Mouse (Mus musculus) midbrain, embryonic 15.5 days (tissue): ENCODE data around the gene Nans. TPM values are rescaled to one million over a fixed set of nuclear protein-coding genes. Genes with fewer than 3 reads are reported as not detected.

ENCODE experiments used
- ATAC-seq: fragments of 200-750 bp; cut with Nextera tagmentation; replicated peaks from 2 replicates; pipeline ENCODE4 v1.8.0; 2017; ENCODE audit warnings: moderate TSS enrichment
- H3K27ac ChIP-seq: fragments of 300-500 bp; sonication (generic); 2 replicates; pipeline ENCODE4 v1.5.1; 2015; ENCODE audit warnings: mild to moderate bottlenecking, inconsistent platforms
- H3K27me3 ChIP-seq: fragments of 300-500 bp; sonication (generic); replicated peaks from 2 replicates; pipeline ENCODE4 v1.6.1; 2015; ENCODE audit warnings: inconsistent platforms
- H3K36me3 ChIP-seq: fragments of 300-500 bp; sonication (generic); replicated peaks from 2 replicates; pipeline ENCODE4 v1.6.1; 2015; ENCODE audit warnings: inconsistent platforms
- H3K4me1 ChIP-seq: fragments of 300-500 bp; sonication (generic); 2 replicates; pipeline ENCODE4 v1.6.1; 2015; ENCODE audit warnings: inconsistent platforms
- H3K4me2 ChIP-seq: fragments of 300-500 bp; sonication (generic); 2 replicates; pipeline ENCODE4 v1.6.1; 2015; ENCODE audit warnings: inconsistent platforms, mild to moderate bottlenecking, moderate library complexity
- H3K4me3 ChIP-seq: fragments of 300-500 bp; sonication (generic); 2 replicates; pipeline ENCODE4 v1.5.1; 2015; ENCODE audit warnings: mild to moderate bottlenecking, inconsistent platforms
- H3K9ac ChIP-seq: fragments of 300-500 bp; sonication (generic); 2 replicates; pipeline ENCODE4 v1.6.1; 2015; ENCODE audit warnings: mild to moderate bottlenecking, inconsistent platforms
- H3K9me3 ChIP-seq: fragments of 300-500 bp; sonication (generic); 2 replicates; pipeline ENCODE4 v1.6.1; 2016; ENCODE audit warnings: inconsistent platforms
- WGBS: fragments of 180-500 bp; shearing (Covaris S2); methylation state at CpG from one replicate; pipeline ENCODE4 v1.1.7; 2015; ENCODE audit warnings: mixed read lengths; 5-methylcytosine and 5-hydroxymethylcytosine counted together
- polyA plus RNA-seq: library from polyadenylated mRNA; unstranded; fragments of >200 nt; fragmentation: Nextera tagmentation; extraction: Ambion mirVana; gene quantifications from 2 replicates; pipeline ENCODE4 v1.2.1, GENCODE M21; 2015

The Nans gene
- polyA plus RNA-seq, 1 experiment from 2014 or later: 76.2 TPM

DNA sequence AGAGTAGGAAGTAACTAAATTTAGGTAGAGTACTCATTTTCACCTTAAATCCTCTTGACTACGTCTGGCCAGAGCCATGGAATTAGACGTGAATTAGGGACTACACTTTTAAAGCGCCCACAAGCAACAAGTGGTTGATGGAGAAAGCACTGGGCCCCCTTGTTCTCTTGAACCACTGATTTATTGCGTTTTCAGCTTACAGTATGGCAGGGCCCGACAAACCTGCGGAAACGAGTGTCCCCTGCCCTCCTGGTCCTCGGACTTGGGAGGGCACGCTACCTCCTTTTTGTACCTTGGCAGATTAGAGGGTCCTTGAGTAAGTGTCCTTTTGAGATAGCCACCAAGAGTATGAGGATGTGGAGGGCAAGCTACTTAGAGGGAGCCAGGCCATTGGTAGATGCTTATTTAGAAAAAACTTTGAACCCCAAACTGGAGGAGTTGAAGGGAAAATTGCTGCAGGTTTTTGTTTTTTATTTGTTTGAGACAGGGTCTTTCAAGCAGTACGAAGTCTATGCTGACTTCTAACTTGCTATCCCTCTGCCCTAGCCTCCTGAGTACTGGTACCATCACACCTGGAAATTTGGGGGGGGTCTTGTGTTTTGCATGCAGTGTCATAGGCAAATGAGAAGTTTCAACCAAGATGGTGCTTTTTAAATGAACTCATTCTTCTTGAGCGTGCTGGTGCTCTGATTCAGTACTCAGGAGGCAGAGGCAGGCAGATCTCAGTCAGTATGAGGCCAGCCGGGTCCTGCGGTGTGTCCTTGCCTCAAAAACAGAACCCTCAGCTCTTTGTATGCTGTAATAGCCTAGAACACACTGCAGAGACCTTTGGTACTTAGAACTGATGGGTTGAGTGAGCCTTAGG lies 36.0 kb upstream of the Nans start:
- Histone ChIP-seq H3K27ac (peak overlapping the region; percentile 98; the same call in 1 of the 2 replicates), H3K27me3 (no peaks in the 10 kb centered on the region), H3K4me3 (peak overlapping the region; percentile 89), H3K9me3 (no peaks in the 10 kb centered on the region), H3K36me3 (no peaks in the 10 kb centered on the region), H3K4me2 (peak overlapping the region; percentile 76), H3K4me1 (peaks cover 30% of the 10 kb centered on the region), H3K9ac (0 out of 2 replicates have a peak overlapping the region, but pooled peaks have one; percentile 94)
- ATAC-seq: no peak
- 43% methylated on average over 13 of the region's 13 CpGs for WGBS

DNA sequence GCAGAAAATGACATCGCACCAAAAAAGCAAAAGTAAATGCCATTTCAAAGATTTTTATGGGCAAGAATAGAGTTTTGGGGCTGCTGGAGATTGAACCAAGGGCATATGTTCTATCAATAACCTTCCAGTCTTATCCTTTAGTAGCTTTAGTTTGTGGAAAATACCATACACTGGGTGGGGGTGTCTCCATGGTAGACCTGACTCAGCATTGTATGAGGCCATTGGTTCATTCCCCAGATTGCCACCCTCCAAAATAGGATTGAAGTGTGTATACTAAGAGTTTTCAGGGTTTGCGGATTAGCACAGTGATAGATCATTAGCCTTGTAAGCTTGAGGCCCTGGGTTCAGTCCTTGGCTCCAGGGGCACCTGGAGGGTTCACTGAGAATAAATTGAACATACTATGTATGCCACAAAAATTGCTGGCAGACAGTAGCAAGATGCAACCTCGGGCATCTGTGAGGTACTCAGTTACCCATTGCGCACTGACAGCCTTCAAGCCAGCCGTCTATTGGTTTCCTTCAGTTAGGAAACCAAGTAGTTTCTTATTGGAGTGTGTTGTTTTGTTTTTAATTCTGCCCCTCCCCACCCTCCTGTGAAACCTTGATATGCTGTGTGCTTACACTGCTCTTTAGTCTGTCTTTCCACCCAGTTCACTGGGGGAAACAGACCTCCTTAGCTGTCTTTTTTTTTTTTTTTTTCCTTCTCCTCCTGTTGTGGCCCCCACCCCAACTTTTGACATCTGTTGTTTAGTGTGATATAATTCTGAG lies 34.8 kb upstream of the Nans start:
- H3K9ac ChIP-seq: no peak overlapping the region; the same call in 1 of the 2 replicates
- no peaks in the 10 kb centered on the region for H3K9me3 ChIP-seq
- H3K4me2 ChIP-seq: no peak overlapping the region
- no peaks in the 10 kb centered on the region for H3K27me3 ChIP-seq
- no peaks in the 10 kb centered on the region for H3K36me3 ChIP-seq
- ATAC-seq: no peak
- WGBS: 80% methylated on average over 5 of the region's 5 CpGs
- H3K27ac ChIP-seq: no peak overlapping the region
- no peak overlapping the region for H3K4me3 ChIP-seq
- peaks cover 30% of the 10 kb centered on the region for H3K4me1 ChIP-seq

- no peak overlapping the region for H3K9ac ChIP-seq
- 0 out of 2 replicates have a peak, but pooled peaks cover 7% of the 10 kb centered on the region for H3K36me3 ChIP-seq
- ATAC-seq: no peak
- H3K27ac ChIP-seq: no peak overlapping the region
- WGBS: 93% methylated on average over 4 of the region's 4 CpGs
- H3K9me3 ChIP-seq: no peaks in the 10 kb centered on the region
- H3K4me2 ChIP-seq: no peak overlapping the region
- no peaks in the 10 kb centered on the region for H3K27me3 ChIP-seq
- no peak overlapping the region for H3K4me3 ChIP-seq
- peaks cover 22% of the 10 kb centered on the region for H3K4me1 ChIP-seq
Measured at GRCm38 (mm10) chr4:46456762-46457161, 32.3 kb upstream of the Nans start.

GRCm38 (mm10) chr4:46457186-46457585 lies 31.9 kb upstream of the Nans start:
- WGBS: 99% methylated on average over 3 of the region's 3 CpGs
- H3K27me3 ChIP-seq: no peaks in the 10 kb centered on the region
- 0 out of 2 replicates have a peak, but pooled peaks cover 8% of the 10 kb centered on the region for H3K36me3 ChIP-seq
- peaks cover 22% of the 10 kb centered on the region for H3K4me1 ChIP-seq
- no peaks in the 10 kb centered on the region for H3K9me3 ChIP-seq
- H3K9ac ChIP-seq: no peak overlapping the region
- H3K4me2 ChIP-seq: no peak overlapping the region
- H3K4me3 ChIP-seq: no peak overlapping the region
- H3K27ac ChIP-seq: no peak overlapping the region
- no peak for ATAC-seq

DNA sequence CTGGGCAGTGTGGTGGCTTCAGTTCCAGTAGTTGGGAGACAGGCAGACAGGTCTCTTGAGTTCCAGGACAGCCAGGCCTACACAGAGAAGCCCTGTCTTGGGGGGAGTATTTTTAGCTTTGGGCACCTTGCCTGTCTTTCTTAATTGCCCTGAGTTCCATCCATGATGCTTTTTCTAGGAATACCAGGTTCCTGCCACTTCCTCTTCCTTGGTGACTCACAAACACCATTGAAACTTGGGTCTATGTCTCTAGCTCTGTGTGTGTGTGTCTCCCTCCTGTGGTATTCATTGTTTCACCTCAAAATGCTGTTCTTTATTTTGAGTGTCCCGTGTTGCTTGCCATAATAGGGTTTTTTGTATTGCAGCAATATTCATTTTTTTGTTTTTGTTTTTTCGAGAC lies 30.6 kb upstream of the Nans start:
- no peak overlapping the region for H3K4me2 ChIP-seq
- H3K4me1 ChIP-seq: peaks cover 10% of the 10 kb centered on the region
- no peak overlapping the region for H3K27ac ChIP-seq
- 0 out of 2 replicates have a peak, but pooled peaks cover 8% of the 10 kb centered on the region for H3K36me3 ChIP-seq
- no peak overlapping the region for H3K4me3 ChIP-seq
- no peak for ATAC-seq
- H3K9ac ChIP-seq: no peak overlapping the region
- WGBS: 85% methylated on average over 2 of the region's 2 CpGs
- no peaks in the 10 kb centered on the region for H3K9me3 ChIP-seq
- no peaks in the 10 kb centered on the region for H3K27me3 ChIP-seq

DNA sequence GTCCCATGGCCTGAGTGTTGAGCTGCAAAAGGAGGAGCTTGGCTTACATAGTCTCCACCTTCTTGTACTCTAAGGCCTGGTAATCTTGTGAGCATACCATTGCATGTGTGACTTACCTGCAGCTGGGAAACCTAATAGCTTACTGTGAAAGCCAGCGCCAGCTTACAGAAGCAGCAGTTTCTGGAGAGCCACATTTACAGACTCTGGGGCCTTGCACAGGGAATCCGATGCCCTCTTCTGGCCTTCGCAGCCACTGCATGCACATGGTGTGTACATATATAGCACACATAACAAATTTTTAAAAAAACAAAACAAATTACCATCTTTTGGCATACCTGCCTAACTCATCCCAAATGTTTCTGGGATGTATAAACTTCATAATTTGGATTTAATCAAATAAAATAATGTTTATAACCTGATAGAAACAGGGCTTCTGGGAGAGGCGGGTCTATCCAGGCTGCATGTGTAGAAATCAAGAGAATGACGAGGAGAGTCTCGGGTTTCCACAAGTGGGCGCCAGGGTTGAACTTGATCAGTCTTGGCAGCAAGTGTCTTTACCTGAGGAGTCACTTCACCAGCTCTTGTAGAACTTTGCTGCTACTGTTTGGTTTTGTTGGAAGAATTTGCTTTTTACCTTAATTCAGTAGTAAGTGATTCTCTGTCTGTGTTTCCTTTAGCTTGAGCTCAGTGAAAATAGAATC lies 25.8 kb upstream of the Nans start:
- H3K36me3 ChIP-seq: peaks cover 11% of the 10 kb centered on the region; the same call in 1 of the 2 replicates
- H3K4me2 ChIP-seq: no peak overlapping the region
- no peak for ATAC-seq
- no peaks in the 10 kb centered on the region for H3K9me3 ChIP-seq
- H3K4me3 ChIP-seq: no peak overlapping the region
- WGBS: 90% methylated on average over 7 of the region's 7 CpGs
- no peaks in the 10 kb centered on the region for H3K27me3 ChIP-seq
- no peak overlapping the region for H3K9ac ChIP-seq
- H3K27ac ChIP-seq: no peak overlapping the region
- no peaks in the 10 kb centered on the region for H3K4me1 ChIP-seq

GRCm38 (mm10) chr4:46465740-46466139 lies 23.3 kb upstream of the Nans start:
- H3K27ac ChIP-seq: no peak overlapping the region
- ATAC-seq: no peak
- H3K4me2 ChIP-seq: no peak overlapping the region
- no peaks in the 10 kb centered on the region for H3K27me3 ChIP-seq
- no peak overlapping the region for H3K9ac ChIP-seq
- no peaks in the 10 kb centered on the region for H3K9me3 ChIP-seq
- H3K36me3 ChIP-seq: peaks cover 18% of the 10 kb centered on the region; the same call in 1 of the 2 replicates
- H3K4me3 ChIP-seq: no peak overlapping the region
- 83% methylated on average over 3 of the region's 3 CpGs for WGBS
- no peaks in the 10 kb centered on the region for H3K4me1 ChIP-seq

- Histone ChIP-seq H3K4me3 (no peak overlapping the region), H3K9ac (no peak overlapping the region), H3K4me2 (no peak overlapping the region), H3K27ac (no peak overlapping the region), H3K4me1 (no peaks in the 10 kb centered on the region), H3K36me3 (peaks cover 28% of the 10 kb centered on the region), H3K27me3 (no peaks in the 10 kb centered on the region), H3K9me3 (no peaks in the 10 kb centered on the region)
- no peak for ATAC-seq
- WGBS: 92% methylated on average over 5 of the region's 5 CpGs
Measured at GRCm38 (mm10) chr4:46475101-46475500, 13.9 kb upstream of the Nans start.

GRCm38 (mm10) chr4:46479081-46479480 lies 10.0 kb upstream of the Nans start:
- ATAC-seq: no peak
- no peak overlapping the region for H3K27ac ChIP-seq
- H3K4me1 ChIP-seq: no peaks in the 10 kb centered on the region
- 96% methylated on average over 2 of the region's 2 CpGs for WGBS
- H3K4me3 ChIP-seq: no peak overlapping the region
- H3K9me3 ChIP-seq: no peaks in the 10 kb centered on the region
- no peaks in the 10 kb centered on the region for H3K27me3 ChIP-seq
- H3K36me3 ChIP-seq: peaks cover 3% of the 10 kb centered on the region; the same call in 1 of the 2 replicates
- no peak overlapping the region for H3K4me2 ChIP-seq
- H3K9ac ChIP-seq: no peak overlapping the region

DNA sequence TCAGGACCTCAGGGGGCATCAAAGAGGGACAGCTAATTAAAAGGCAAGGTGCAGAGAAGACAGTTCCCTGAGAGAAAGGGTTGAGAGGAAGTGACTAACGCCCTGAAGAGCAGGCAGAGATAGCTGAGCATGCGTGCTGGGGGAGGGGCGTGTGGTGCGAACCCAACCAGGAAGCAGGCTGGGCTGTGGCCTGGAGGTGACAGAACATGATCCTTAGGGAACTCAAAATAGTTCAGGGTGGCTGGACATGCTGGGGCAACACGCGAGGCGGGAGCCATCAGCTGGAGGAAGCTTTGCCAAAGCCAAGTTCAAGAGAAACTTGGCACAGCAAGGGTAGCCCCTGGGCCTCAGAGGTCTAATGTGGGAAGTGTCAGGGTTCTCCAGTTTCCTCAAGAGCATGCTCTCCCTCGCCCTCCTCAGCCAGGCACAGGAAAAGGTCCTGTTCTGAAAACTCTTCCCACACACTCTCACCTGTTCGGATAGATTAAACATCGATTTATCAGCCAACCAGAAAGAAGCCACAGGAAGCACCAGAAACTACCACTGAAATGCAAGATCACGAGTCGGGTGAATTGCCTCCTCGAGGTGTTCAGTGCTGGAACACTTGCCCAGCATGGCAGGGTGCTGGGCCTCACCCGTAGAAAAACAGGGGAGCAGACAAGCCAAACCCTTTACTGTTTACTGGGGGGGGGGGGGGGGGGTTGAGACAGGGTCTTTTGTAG lies 3.2 kb upstream of the Nans start:
- Histone ChIP-seq H3K4me3 (no peak overlapping the region), H3K4me1 (peaks cover 11% of the 10 kb centered on the region), H3K27ac (no peak overlapping the region), H3K36me3 (no peaks in the 10 kb centered on the region), H3K27me3 (no peaks in the 10 kb centered on the region), H3K9me3 (no peaks in the 10 kb centered on the region), H3K9ac (no peak overlapping the region), H3K4me2 (no peak overlapping the region)
- no peak for ATAC-seq
- 58% methylated on average over 13 of the region's 14 CpGs for WGBS

- no peaks in the 10 kb centered on the region for H3K27me3 ChIP-seq
- ATAC-seq: no peak
- H3K4me3 ChIP-seq: no peak overlapping the region
- no peaks in the 10 kb centered on the region for H3K36me3 ChIP-seq
- no peak overlapping the region for H3K4me2 ChIP-seq
- no peaks in the 10 kb centered on the region for H3K9me3 ChIP-seq
- WGBS: 89% methylated on average over 5 of the region's 5 CpGs
- no peak overlapping the region for H3K9ac ChIP-seq
- H3K4me1 ChIP-seq: peaks cover 11% of the 10 kb centered on the region
- H3K27ac ChIP-seq: no peak overlapping the region
Measured at GRCm38 (mm10) chr4:46487348-46487747, 1.7 kb upstream of the Nans start.
